Mouse (Mus musculus): ENCODE measurements around the gene Fam78a. TPM values are rescaled to one million over a fixed set of nuclear protein-coding genes. Genes with fewer than 3 reads are reported as not detected.

Fam78a gene
- polyA plus RNA-seq, 1 experiment from 2014 or later, result 0.62 TPM

GRCm38 (mm10) chr2:32062626-32063410 lies 21.8 kb downstream of the Fam78a start:
- Histone ChIP-seq H3K9ac (no peak overlapping the region), H3K27ac (replicated peaks) (no peak overlapping the region), H3K9me3 (no peaks in the 10 kb centered on the region), H3K4me3 (no peak overlapping the region), H3K4me1 (replicated peaks) (0 out of 2 replicates have a peak, but pooled peaks cover 6% of the 10 kb centered on the region), H3K36me3 (no peaks in the 10 kb centered on the region), H3K4me2 (no peak overlapping the region), H3K27me3 (no peaks in the 10 kb centered on the region)
- 88% methylated on average over 15 of the region's 15 CpGs for WGBS
- ATAC-seq (ENCODE audit: low FRiP score, low read depth), result no peak

GRCm38 (mm10) chr2:32061722-32062505 lies 22.7 kb downstream of the Fam78a start:
- Histone ChIP-seq H3K4me3 (no peak overlapping the region), H3K9ac (no peak overlapping the region), H3K27me3 (no peaks in the 10 kb centered on the region), H3K4me1 (replicated peaks) (0 out of 2 replicates have a peak, but pooled peaks cover 6% of the 10 kb centered on the region), H3K9me3 (no peaks in the 10 kb centered on the region), H3K27ac (replicated peaks) (no peak overlapping the region), H3K36me3 (no peaks in the 10 kb centered on the region), H3K4me2 (no peak overlapping the region)
- WGBS, result 75% methylated on average over 12 of the region's 12 CpGs
- no peak for ATAC-seq (ENCODE audit: low FRiP score, low read depth)

- Histone ChIP-seq H3K4me2 (no peak overlapping the region), H3K9me3 (no peaks in the 10 kb centered on the region), H3K9ac (no peak overlapping the region), H3K4me1 (replicated peaks) (0 out of 2 replicates have a peak, but pooled peaks cover 6% of the 10 kb centered on the region), H3K36me3 (no peaks in the 10 kb centered on the region), H3K27me3 (no peaks in the 10 kb centered on the region), H3K4me3 (no peak overlapping the region), H3K27ac (replicated peaks) (no peak overlapping the region)
- WGBS, result 58% methylated on average over 2 of the region's 2 CpGs
- no peak for ATAC-seq (ENCODE audit: low FRiP score, low read depth)
These were observed 23.5 kb downstream of the Fam78a start for GRCm38 (mm10) chr2:32061189-32061588.

GRCm38 (mm10) chr2:32060228-32060805 lies 24.3 kb downstream of the Fam78a start:
- Histone ChIP-seq H3K27ac (replicated peaks) (no peak overlapping the region), H3K27me3 (no peaks in the 10 kb centered on the region), H3K9me3 (no peaks in the 10 kb centered on the region), H3K4me2 (no peak overlapping the region), H3K4me3 (no peak overlapping the region), H3K9ac (no peak overlapping the region), H3K4me1 (replicated peaks) (0 out of 2 replicates have a peak, but pooled peaks cover 6% of the 10 kb centered on the region), H3K36me3 (no peaks in the 10 kb centered on the region)
- 65% methylated on average over 6 of the region's 6 CpGs for WGBS
- no peak for ATAC-seq (ENCODE audit: low FRiP score, low read depth)

GRCm38 (mm10) chr2:32059613-32060012 lies 25.0 kb downstream of the Fam78a start:
- Histone ChIP-seq H3K27me3 (no peaks in the 10 kb centered on the region), H3K4me1 (replicated peaks) (0 out of 2 replicates have a peak, but pooled peaks cover under 1% of the 10 kb centered on the region), H3K36me3 (no peaks in the 10 kb centered on the region), H3K9ac (no peak overlapping the region), H3K9me3 (no peaks in the 10 kb centered on the region), H3K4me2 (no peak overlapping the region), H3K27ac (replicated peaks) (no peak overlapping the region), H3K4me3 (no peak overlapping the region)
- ATAC-seq (ENCODE audit: low FRiP score, low read depth), result no peak
- WGBS, result 79% methylated on average over 6 of the region's 6 CpGs

GRCm38 (mm10) chr2:32058716-32059115 lies 25.9 kb downstream of the Fam78a start:
- H3K4me2 ChIP-seq, result no peak overlapping the region
- no peaks in the 10 kb centered on the region for H3K4me1 ChIP-seq (replicated peaks)
- no peaks in the 10 kb centered on the region for H3K27me3 ChIP-seq
- H3K9me3 ChIP-seq, result no peaks in the 10 kb centered on the region
- H3K9ac ChIP-seq, result no peak overlapping the region
- H3K36me3 ChIP-seq, result 0 out of 2 replicates have a peak, but pooled peaks cover 1% of the 10 kb centered on the region
- 44% methylated on average over 5 of the region's 5 CpGs for WGBS
- H3K4me3 ChIP-seq, result no peak overlapping the region
- H3K27ac ChIP-seq (replicated peaks), result no peak overlapping the region
- no peak for ATAC-seq (ENCODE audit: low FRiP score, low read depth)

- no peaks in the 10 kb centered on the region for H3K4me1 ChIP-seq (replicated peaks)
- no peak overlapping the region for H3K4me2 ChIP-seq
- no peak for ATAC-seq (ENCODE audit: low FRiP score, low read depth)
- no peaks in the 10 kb centered on the region for H3K27me3 ChIP-seq
- no peaks in the 10 kb centered on the region for H3K9me3 ChIP-seq
- no peak overlapping the region for H3K9ac ChIP-seq
- no peak overlapping the region for H3K4me3 ChIP-seq
- H3K27ac ChIP-seq (replicated peaks), result no peak overlapping the region
- 0 out of 2 replicates have a peak, but pooled peaks cover 5% of the 10 kb centered on the region for H3K36me3 ChIP-seq
- 72% methylated on average over 9 of the region's 9 CpGs for WGBS
These were observed 26.4 kb downstream of the Fam78a start for GRCm38 (mm10) chr2:32058241-32058640.

- Histone ChIP-seq H3K9ac (no peak overlapping the region), H3K4me2 (no peak overlapping the region), H3K4me3 (no peak overlapping the region), H3K27ac (replicated peaks) (no peak overlapping the region), H3K27me3 (no peaks in the 10 kb centered on the region), H3K36me3 (0 out of 2 replicates have a peak, but pooled peaks cover 5% of the 10 kb centered on the region), H3K9me3 (no peaks in the 10 kb centered on the region), H3K4me1 (replicated peaks) (no peaks in the 10 kb centered on the region)
- 84% methylated on average over 4 of the region's 4 CpGs for WGBS
- ATAC-seq (ENCODE audit: low FRiP score, low read depth), result no peak
These were observed 26.9 kb downstream of the Fam78a start for GRCm38 (mm10) chr2:32057794-32058193.

GRCm38 (mm10) chr2:32057360-32057759 lies 27.3 kb downstream of the Fam78a start:
- no peak overlapping the region for H3K27ac ChIP-seq (replicated peaks)
- WGBS, result 97% methylated on average over 2 of the region's 2 CpGs
- H3K4me2 ChIP-seq, result no peak overlapping the region
- no peaks in the 10 kb centered on the region for H3K9me3 ChIP-seq
- H3K4me1 ChIP-seq (replicated peaks), result no peaks in the 10 kb centered on the region
- no peak overlapping the region for H3K4me3 ChIP-seq
- ATAC-seq (ENCODE audit: low FRiP score, low read depth), result no peak
- H3K27me3 ChIP-seq, result no peaks in the 10 kb centered on the region
- H3K36me3 ChIP-seq, result peaks cover 8% of the 10 kb centered on the region; the same call in 1 of the 2 replicates
- no peak overlapping the region for H3K9ac ChIP-seq

- Histone ChIP-seq H3K27me3 (no peaks in the 10 kb centered on the region), H3K9me3 (no peaks in the 10 kb centered on the region), H3K4me3 (no peak overlapping the region), H3K9ac (no peak overlapping the region), H3K4me2 (no peak overlapping the region), H3K27ac (replicated peaks) (no peak overlapping the region), H3K36me3 (peaks cover 16% of the 10 kb centered on the region), H3K4me1 (replicated peaks) (no peaks in the 10 kb centered on the region)
- 88% methylated on average over 10 of the region's 10 CpGs for WGBS
- no peak for ATAC-seq (ENCODE audit: low FRiP score, low read depth)
These were observed 28.1 kb downstream of the Fam78a start for GRCm38 (mm10) chr2:32056524-32056923.

- no peak for ATAC-seq (ENCODE audit: low FRiP score, low read depth)
- no peaks in the 10 kb centered on the region for H3K27me3 ChIP-seq
- no peaks in the 10 kb centered on the region for H3K9me3 ChIP-seq
- no peak overlapping the region for H3K27ac ChIP-seq (replicated peaks)
- no peaks in the 10 kb centered on the region for H3K4me1 ChIP-seq (replicated peaks)
- no peak overlapping the region for H3K9ac ChIP-seq
- H3K36me3 ChIP-seq, result peaks cover 20% of the 10 kb centered on the region
- 48% methylated on average over 7 of the region's 7 CpGs for WGBS
- no peak overlapping the region for H3K4me3 ChIP-seq
- no peak overlapping the region for H3K4me2 ChIP-seq
These were observed 29.2 kb downstream of the Fam78a start for GRCm38 (mm10) chr2:32055357-32055965.
